In the genomic region with DNA sequence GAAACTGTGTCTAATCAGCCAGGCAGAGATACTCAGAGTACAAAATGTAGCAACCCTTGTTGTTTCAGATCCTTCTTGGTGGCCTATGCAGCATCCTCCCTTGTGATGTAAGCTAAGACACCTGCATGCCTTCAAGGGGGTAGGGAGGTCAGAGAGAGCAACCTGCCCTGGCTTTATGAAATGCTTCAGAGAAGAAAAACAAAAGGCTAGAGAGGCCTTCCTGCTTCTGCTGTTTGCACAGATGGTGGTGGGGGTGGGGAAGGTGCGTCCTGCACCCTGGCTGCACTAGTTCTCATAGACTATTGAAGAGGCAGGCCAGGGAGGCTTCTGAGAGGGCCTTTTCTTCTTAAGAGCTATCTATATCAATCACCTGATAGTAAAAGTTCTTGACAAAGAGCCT, we compare ENCODE assay signal across 18 mouse cellular contexts.
A peak's percentile ranks its signal among the peaks of the same experiment; 100 is the strongest.
DNase-seq lines count a peak whose midpoint lies in the region; ATAC-seq and TF ChIP-seq lines count a peak whose summit lies in the region.
"Had no signal": no experiment of that assay in that cellular context is flagged by ENCODE, and none has a peak within 500 bp of the region (broad histone marks: within the 10 kb centered on the region; RNA-seq: fewer than 3 reads in every experiment).

No protein-coding gene starts in this region.

- no peak for ATAC-seq in liver, embryonic 11.5 days (replicated peaks; ENCODE audit: low FRiP score)
- ATAC-seq: CD4-positive, CD25-positive, alpha-beta regulatory T cell, adult 4 months; forebrain, embryonic 15.5 days had no signal

- 0 out of 2 replicates have a peak overlapping the region, but pooled peaks have one; percentile 23 for H3K4me3 ChIP-seq in E14TG2a.4 (replicated peaks; ENCODE audit: low read length)
- H3K4me3 ChIP-seq in liver, embryonic 11.5 days (ENCODE audit: low read depth, low read length), result no peak overlapping the region
- H3K4me3 ChIP-seq: embryonic facial prominence, embryonic 12.5 days; forebrain, embryonic 15.5 days; heart, embryonic 13.5 days; hindbrain, embryonic 15.5 days had no signal

- peaks cover 91% of the 10 kb centered on the region for H3K4me1 ChIP-seq in E14TG2a.4 (replicated peaks; ENCODE audit: low read depth, low read length)
- no peaks in the 10 kb centered on the region for H3K4me1 ChIP-seq in liver, embryonic 11.5 days (replicated peaks; ENCODE audit: control insufficient read depth, insufficient read depth, low read length)
- H3K4me1 ChIP-seq: embryonic facial prominence, embryonic 12.5 days; forebrain, embryonic 15.5 days; heart, embryonic 13.5 days; hindbrain, embryonic 15.5 days had no signal

- H3K27me3 ChIP-seq in E14TG2a.4 (ENCODE audit: insufficient read depth, low read length), result no peaks in the 10 kb centered on the region
- no peaks in the 10 kb centered on the region for H3K27me3 ChIP-seq in splenic B cell, adult 2 months (ENCODE audit: control insufficient read depth, insufficient read depth, low read length, poor library complexity, severe bottlenecking)
- no peaks in the 10 kb centered on the region; the same call in 1 of the 2 replicates for H3K27me3 ChIP-seq in liver, embryonic 11.5 days (replicated peaks; ENCODE audit: control insufficient read depth, insufficient read depth, low read length)
- H3K27me3 ChIP-seq: embryonic facial prominence, embryonic 12.5 days; forebrain, embryonic 15.5 days; heart, embryonic 13.5 days; hindbrain, embryonic 15.5 days had no signal

- 62% methylated on average over 1 of the region's 1 CpGs for WGBS in liver, embryonic 11.5 days

- H3K36me3 ChIP-seq in E14TG2a.4 (ENCODE audit: insufficient read depth, low read length), result 0 out of 2 replicates have a peak, but pooled peaks cover 5% of the 10 kb centered on the region
- no peaks in the 10 kb centered on the region for H3K36me3 ChIP-seq in splenic B cell, adult 2 months (ENCODE audit: control insufficient read depth, insufficient read depth, low read length, poor library complexity, severe bottlenecking)
- H3K36me3 ChIP-seq in liver, embryonic 11.5 days (ENCODE audit: control insufficient read depth, insufficient read depth, low read length), result no peaks in the 10 kb centered on the region
- H3K36me3 ChIP-seq: embryonic facial prominence, embryonic 12.5 days; forebrain, embryonic 15.5 days; heart, embryonic 13.5 days; hindbrain, embryonic 15.5 days had no signal

- TF ChIP-seq CTCF in E14TG2a.4 (conservative IDR thresholded peaks at IDR 0.05; ENCODE audit: low read length), result no peak

- no peak overlapping the region for H3K27ac ChIP-seq in liver, embryonic 11.5 days (ENCODE audit: low read depth, low read length)
- H3K27ac ChIP-seq: embryonic facial prominence, embryonic 12.5 days; forebrain, embryonic 15.5 days; heart, embryonic 13.5 days; hindbrain, embryonic 15.5 days had no signal

- H3K9ac ChIP-seq in liver, embryonic 11.5 days (ENCODE audit: low read depth, low read length), result no peak overlapping the region
- H3K9ac ChIP-seq: embryonic facial prominence, embryonic 12.5 days; forebrain, embryonic 15.5 days; heart, embryonic 13.5 days; hindbrain, embryonic 15.5 days had no signal

- H3K9me3 ChIP-seq in E14TG2a.4 (ENCODE audit: low read length), result peaks cover 7% of the 10 kb centered on the region
- H3K9me3 ChIP-seq in liver, embryonic 11.5 days (ENCODE audit: control insufficient read depth, low read length), result no peaks in the 10 kb centered on the region
- H3K9me3 ChIP-seq: embryonic facial prominence, embryonic 12.5 days; forebrain, embryonic 15.5 days; heart, embryonic 13.5 days; hindbrain, embryonic 15.5 days had no signal

- peak; percentile 12 for DNase-seq in splenic B cell, adult 2 months (ENCODE audit: low read depth, low spot score)
- DNase-seq in thymus, postnatal 14 days, result peak; percentile 48
- DNase-seq in embryo, embryonic 10 days (ENCODE audit: low spot score), result no peak
- DNase-seq in liver, embryonic 11.5 days (ENCODE audit: low spot score), result no peak
- no peak for DNase-seq in cerebellum, postnatal 36 days
- no peak for DNase-seq in kidney, postnatal 14 days
- DNase-seq: adrenal gland, postnatal 10 days; B cell, adult 2 months; cerebellum, adult 11-12 months; cerebellum, adult 9-11 months; gastrocnemius, postnatal 36 days; heart, postnatal 36 days had no signal

- no peak overlapping the region for H3K4me2 ChIP-seq in liver, embryonic 11.5 days
- H3K4me2 ChIP-seq: embryonic facial prominence, embryonic 12.5 days; forebrain, embryonic 15.5 days; heart, embryonic 13.5 days; hindbrain, embryonic 15.5 days had no signal

Comparison
In these comparisons a context has a peak if more than half of its experiments do, and no peak if none do; other contexts are left out.
1. DNase-seq: peak in splenic B cell, adult 2 months (single experiment) and thymus, postnatal 14 days (single experiment); none in embryo, embryonic 10 days (single experiment), liver, embryonic 11.5 days (single experiment), cerebellum, postnatal 36 days (0 of 2) and kidney, postnatal 14 days (single experiment).